Mouse (Mus musculus): ENCODE measurements around the gene Il27ra. TPM values are rescaled to one million over a fixed set of nuclear protein-coding genes. Genes with fewer than 3 reads are reported as not detected.

Il27ra gene
- polyA plus RNA-seq (2014; fragmentation: Nextera tagmentation; extraction: Ambion mirVana): 0.23 TPM in 2 replicates

GRCm38 (mm10) chr8:84042066-84042947 is at the start of gene Il27ra:
Gene Il27ra (minus strand): TSS chr8:84042589.
- peak; percentile 94 for DNase-seq (ENCODE audit: low spot score, missing footprints)
- peaks cover 4% of the 10 kb centered on the region; the same call in 1 of the 2 replicates for H3K4me1 ChIP-seq (ENCODE audit: control insufficient read depth, insufficient read depth, low read length)
- no peaks in the 10 kb centered on the region; the same call in 1 of the 2 replicates for H3K9me3 ChIP-seq (ENCODE audit: control insufficient read depth, low read length)
- peak within 1 kb of the TSS; percentile 24 for H3K4me3 ChIP-seq (ENCODE audit: low read depth, low read length)
- peak within 1 kb of the TSS; percentile 32; the same call in 1 of the 2 replicates for H3K9ac ChIP-seq (ENCODE audit: low read length)
- peak; percentile 81 for ATAC-seq (ENCODE audit: low FRiP score)
- WGBS: 4% methylated on average over 40 of the region's 40 CpGs
- H3K36me3 ChIP-seq (ENCODE audit: control insufficient read depth, insufficient read depth, low read length): no peaks in the 10 kb centered on the region
- H3K4me2 ChIP-seq: peak within 1 kb of the TSS; percentile 60
- no peak within 1 kb of the TSS for H3K27ac ChIP-seq (ENCODE audit: low read depth, low read length)
- peaks cover 42% of the 10 kb centered on the region for H3K27me3 ChIP-seq (ENCODE audit: control insufficient read depth, insufficient read depth, low read length)

- Histone ChIP-seq H3K27ac (ENCODE audit: low read depth, low read length) (no peak overlapping the region), H3K4me2 (no peak overlapping the region), H3K9me3 (ENCODE audit: control insufficient read depth, low read length) (no peaks in the 10 kb centered on the region), H3K36me3 (ENCODE audit: control insufficient read depth, insufficient read depth, low read length) (peaks cover 14% of the 10 kb centered on the region), H3K9ac (ENCODE audit: low read length) (no peak overlapping the region), H3K4me3 (ENCODE audit: low read depth, low read length) (no peak overlapping the region), H3K27me3 (ENCODE audit: control insufficient read depth, insufficient read depth, low read length) (no peaks in the 10 kb centered on the region), H3K4me1 (ENCODE audit: control insufficient read depth, insufficient read depth, low read length) (no peaks in the 10 kb centered on the region)
- ATAC-seq (ENCODE audit: low FRiP score): no peak
- WGBS: 94% methylated on average over 8 of the region's 8 CpGs
- DNase-seq (ENCODE audit: low spot score, missing footprints): no peak
Measured at GRCm38 (mm10) chr8:84090585-84090984, 48.2 kb upstream of the Il27ra start.

GRCm38 (mm10) chr8:84089277-84089676 is 46.9 kb upstream of the Il27ra start:
- ATAC-seq (ENCODE audit: low FRiP score) (no peak), DNase-seq (ENCODE audit: low spot score, missing footprints) (no peak)
- peaks cover 7% of the 10 kb centered on the region for H3K4me1 ChIP-seq (ENCODE audit: control insufficient read depth, insufficient read depth, low read length)
- WGBS: 86% methylated on average over 9 of the region's 9 CpGs
- no peaks in the 10 kb centered on the region for H3K9me3 ChIP-seq (ENCODE audit: control insufficient read depth, low read length)
- no peak overlapping the region for H3K4me2 ChIP-seq
- peaks cover 13% of the 10 kb centered on the region; the same call in 1 of the 2 replicates for H3K36me3 ChIP-seq (ENCODE audit: control insufficient read depth, insufficient read depth, low read length)
- no peak overlapping the region for H3K4me3 ChIP-seq (ENCODE audit: low read depth, low read length)
- H3K9ac ChIP-seq (ENCODE audit: low read length): no peak overlapping the region
- H3K27ac ChIP-seq (ENCODE audit: low read depth, low read length): no peak overlapping the region
- H3K27me3 ChIP-seq (ENCODE audit: control insufficient read depth, insufficient read depth, low read length): no peaks in the 10 kb centered on the region

- ATAC-seq (ENCODE audit: low FRiP score): no peak
- Histone ChIP-seq H3K27ac (ENCODE audit: low read depth, low read length) (no peak overlapping the region), H3K9ac (ENCODE audit: low read length) (no peak overlapping the region), H3K4me2 (no peak overlapping the region), H3K4me3 (ENCODE audit: low read depth, low read length) (no peak overlapping the region), H3K4me1 (ENCODE audit: control insufficient read depth, insufficient read depth, low read length) (peaks cover 16% of the 10 kb centered on the region), H3K9me3 (ENCODE audit: control insufficient read depth, low read length) (no peaks in the 10 kb centered on the region), H3K36me3 (ENCODE audit: control insufficient read depth, insufficient read depth, low read length) (peaks cover 11% of the 10 kb centered on the region; the same call in 1 of the 2 replicates), H3K27me3 (ENCODE audit: control insufficient read depth, insufficient read depth, low read length) (no peaks in the 10 kb centered on the region)
- 92% methylated on average over 14 of the region's 14 CpGs for WGBS
- no peak for DNase-seq (ENCODE audit: low spot score, missing footprints)
Measured at GRCm38 (mm10) chr8:84087821-84088220, 45.4 kb upstream of the Il27ra start.

- H3K4me3 ChIP-seq (ENCODE audit: low read depth, low read length): no peak overlapping the region
- H3K27me3 ChIP-seq (ENCODE audit: control insufficient read depth, insufficient read depth, low read length): no peaks in the 10 kb centered on the region
- no peaks in the 10 kb centered on the region for H3K9me3 ChIP-seq (ENCODE audit: control insufficient read depth, low read length)
- peaks cover 16% of the 10 kb centered on the region for H3K4me1 ChIP-seq (ENCODE audit: control insufficient read depth, insufficient read depth, low read length)
- DNase-seq (ENCODE audit: low spot score, missing footprints) (no peak), ATAC-seq (ENCODE audit: low FRiP score) (no peak)
- H3K9ac ChIP-seq (ENCODE audit: low read length): no peak overlapping the region
- WGBS: 90% methylated on average over 7 of the region's 7 CpGs
- H3K36me3 ChIP-seq (ENCODE audit: control insufficient read depth, insufficient read depth, low read length): peaks cover 13% of the 10 kb centered on the region; the same call in 1 of the 2 replicates
- H3K27ac ChIP-seq (ENCODE audit: low read depth, low read length): no peak overlapping the region
- H3K4me2 ChIP-seq: no peak overlapping the region
Measured at GRCm38 (mm10) chr8:84087156-84087555, 44.8 kb upstream of the Il27ra start.

- Histone ChIP-seq H3K9ac (ENCODE audit: low read length) (no peak overlapping the region; the same call in 1 of the 2 replicates), H3K4me3 (ENCODE audit: low read depth, low read length) (no peak overlapping the region), H3K4me1 (ENCODE audit: control insufficient read depth, insufficient read depth, low read length) (peaks cover 16% of the 10 kb centered on the region), H3K9me3 (ENCODE audit: control insufficient read depth, low read length) (no peaks in the 10 kb centered on the region), H3K4me2 (0 out of 2 replicates have a peak overlapping the region, but pooled peaks have one; percentile 1), H3K27ac (ENCODE audit: low read depth, low read length) (no peak overlapping the region), H3K36me3 (ENCODE audit: control insufficient read depth, insufficient read depth, low read length) (peaks cover 13% of the 10 kb centered on the region; the same call in 1 of the 2 replicates), H3K27me3 (ENCODE audit: control insufficient read depth, insufficient read depth, low read length) (no peaks in the 10 kb centered on the region)
- DNase-seq (ENCODE audit: low spot score, missing footprints) (peak; percentile 91), ATAC-seq (ENCODE audit: low FRiP score) (peak; percentile 38; the same call in 1 of the 2 replicates)
- 29% methylated on average over 41 of the region's 42 CpGs for WGBS
Measured at GRCm38 (mm10) chr8:84084341-84085115, 42.1 kb upstream of the Il27ra start.

GRCm38 (mm10) chr8:84083829-84084241 is 41.4 kb upstream of the Il27ra start:
- Histone ChIP-seq H3K9me3 (ENCODE audit: control insufficient read depth, low read length) (no peaks in the 10 kb centered on the region), H3K27ac (ENCODE audit: low read depth, low read length) (no peak overlapping the region), H3K27me3 (ENCODE audit: control insufficient read depth, insufficient read depth, low read length) (no peaks in the 10 kb centered on the region), H3K36me3 (ENCODE audit: control insufficient read depth, insufficient read depth, low read length) (peaks cover 13% of the 10 kb centered on the region; the same call in 1 of the 2 replicates), H3K4me3 (ENCODE audit: low read depth, low read length) (no peak overlapping the region), H3K4me1 (ENCODE audit: control insufficient read depth, insufficient read depth, low read length) (peaks cover 16% of the 10 kb centered on the region), H3K9ac (ENCODE audit: low read length) (no peak overlapping the region), H3K4me2 (no peak overlapping the region)
- ATAC-seq (ENCODE audit: low FRiP score) (peak; percentile 71), DNase-seq (ENCODE audit: low spot score, missing footprints) (peak; percentile 89)
- 19% methylated on average over 8 of the region's 8 CpGs for WGBS

GRCm38 (mm10) chr8:84079206-84079605 is 36.8 kb upstream of the Il27ra start:
- no peak for DNase-seq (ENCODE audit: low spot score, missing footprints)
- H3K36me3 ChIP-seq (ENCODE audit: control insufficient read depth, insufficient read depth, low read length): peaks cover 7% of the 10 kb centered on the region; the same call in 1 of the 2 replicates
- peaks cover 8% of the 10 kb centered on the region for H3K4me1 ChIP-seq (ENCODE audit: control insufficient read depth, insufficient read depth, low read length)
- no peak overlapping the region for H3K9ac ChIP-seq (ENCODE audit: low read length)
- no peak overlapping the region for H3K27ac ChIP-seq (ENCODE audit: low read depth, low read length)
- no peaks in the 10 kb centered on the region for H3K9me3 ChIP-seq (ENCODE audit: control insufficient read depth, low read length)
- no peaks in the 10 kb centered on the region for H3K27me3 ChIP-seq (ENCODE audit: control insufficient read depth, insufficient read depth, low read length)
- WGBS: 93% methylated on average over 5 of the region's 5 CpGs
- no peak for ATAC-seq (ENCODE audit: low FRiP score)
- H3K4me3 ChIP-seq (ENCODE audit: low read depth, low read length): no peak overlapping the region
- H3K4me2 ChIP-seq: no peak overlapping the region

All from midbrain, embryonic 11.5 days (tissue).